8 mouse cellular contexts compared by ENCODE assay signal in genomic region chr14:111674664-111675147, GRCm38 (mm10). TPM values are rescaled to one million over a fixed set of nuclear protein-coding genes. Genes with fewer than 3 reads are reported as not detected.
DNase-seq lines count a peak whose midpoint lies in the region; ATAC-seq and TF ChIP-seq lines count a peak whose summit lies in the region.

Slitrk5 (plus strand) TSS chr14:111675097.

- peak within 1 kb of the TSS; percentile 97 for H3K27ac ChIP-seq in hindbrain, embryonic 10.5 days
- no peak within 1 kb of the TSS for H3K27ac ChIP-seq in liver, postnatal 0 days (ENCODE audit: low read depth)
- peak within 1 kb of the TSS; percentile 93 for H3K27ac ChIP-seq in olfactory bulb, adult 2 months (ENCODE audit: insufficient read depth, low read depth, low read length)

- peak; percentile 57 for ATAC-seq in liver, postnatal 0 days

- no peaks in the 10 kb centered on the region for H3K9me3 ChIP-seq in hindbrain, embryonic 10.5 days
- H3K9me3 ChIP-seq in liver, postnatal 0 days (ENCODE audit: low read length), result no peaks in the 10 kb centered on the region

- peak; percentile 65 to 88 for DNase-seq in adrenal gland, adult (ENCODE audit: inconsistent age in 2 of 2, low spot score in 1 of 2)
- DNase-seq in cerebellum, postnatal 25 days, result peak; percentile 96 to 97
- DNase-seq in frontal cortex, postnatal 14 days (ENCODE audit: low spot score in 2 of 2), result peak; percentile 89 to 94
- peak; percentile 91 for DNase-seq in hindbrain, embryonic 10.5 days (ENCODE audit: low spot score)
- peak; percentile 86 to 96 for DNase-seq in layer of hippocampus, adult 8-10 months (ENCODE audit: low spot score in 2 of 2)
- DNase-seq in liver, postnatal 0 days, result peak; percentile 78
- DNase-seq in thymus, postnatal 4 days, result peak; percentile 76

- peaks cover 17% of the 10 kb centered on the region for H3K27me3 ChIP-seq in hindbrain, embryonic 10.5 days (ENCODE audit: insufficient read depth, poor library complexity, severe bottlenecking)
- peaks cover 48% of the 10 kb centered on the region for H3K27me3 ChIP-seq in liver, postnatal 0 days (ENCODE audit: insufficient read depth, low read length)

- peak within 1 kb of the TSS; percentile 82 for H3K4me3 ChIP-seq in hindbrain, embryonic 10.5 days
- peak within 1 kb of the TSS; percentile 47 for H3K4me3 ChIP-seq in liver, postnatal 0 days (ENCODE audit: low read depth, low read length)
- peak within 1 kb of the TSS; percentile 88 for H3K4me3 ChIP-seq in olfactory bulb, adult 2 months (ENCODE audit: insufficient read depth, low read depth, low read length)

- TF ChIP-seq POLR2A in olfactory bulb, adult 2 months (IDR thresholded peaks at IDR 0.05; ENCODE audit: insufficient read depth, low read depth, low read length), result no peak; the same call in 1 of the 2 replicates

- peaks cover 8% of the 10 kb centered on the region for H3K36me3 ChIP-seq in hindbrain, embryonic 10.5 days
- H3K36me3 ChIP-seq in liver, postnatal 0 days (replicated peaks; ENCODE audit: insufficient read depth, low read length), result no peaks in the 10 kb centered on the region

- peak within 1 kb of the TSS; percentile 34; the same call in 1 of the 2 replicates for H3K9ac ChIP-seq in liver, postnatal 0 days (replicated peaks)

- peak; percentile 78 for TF ChIP-seq CTCF in liver, postnatal 0 days (IDR thresholded peaks at IDR 0.05; ENCODE audit: low read depth)
- peak; percentile 93 for TF ChIP-seq CTCF in olfactory bulb, adult 2 months (IDR thresholded peaks at IDR 0.05; ENCODE audit: insufficient read depth, low read depth, low read length)

- TF ChIP-seq EP300 in liver, postnatal 0 days (IDR thresholded peaks at IDR 0.05; ENCODE audit: low read depth), result no peak

- H3K4me1 ChIP-seq in hindbrain, embryonic 10.5 days (replicated peaks), result peaks cover 12% of the 10 kb centered on the region
- H3K4me1 ChIP-seq in liver, postnatal 0 days (ENCODE audit: insufficient read depth), result peaks cover 10% of the 10 kb centered on the region
- peaks cover 6% of the 10 kb centered on the region; the same call in 1 of the 2 replicates for H3K4me1 ChIP-seq in olfactory bulb, adult 2 months (ENCODE audit: control insufficient read depth, insufficient read depth, low read length)

- WGBS in hindbrain, embryonic 10.5 days, result 0% methylated on average over 22 of the region's 22 CpGs
- WGBS in liver, postnatal 0 days (ENCODE audit: insufficient replicate concordance), result 3% methylated on average over 22 of the region's 22 CpGs
- WGBS in olfactory bulb, adult 2 months, result under 1% methylated on average over 22 of the region's 22 CpGs

- peak within 1 kb of the TSS; percentile 83 for H3K4me2 ChIP-seq in liver, postnatal 0 days (ENCODE audit: low read depth, low read length)

RNA-seq across cellular contexts. Expression of gene Slitrk5, which starts in this region (rescaled TPM):
- polyA plus RNA-seq in hindbrain, embryonic 10.5 days (2016; fragmentation: Nextera tagmentation; extraction: Ambion mirVana), result 13.4 and 16.1 TPM in 2 replicates
- total RNA-seq in layer of hippocampus, adult 8-10 months (2022), result 10 to 100 TPM; 86.0 to 92.8 (median 88.5) TPM
- not detected in 2 replicates for polyA plus RNA-seq in liver, postnatal 0 days (2015; fragmentation: Nextera tagmentation; extraction: Ambion mirVana)
- not detected in 2 replicates for polyA plus RNA-seq in olfactory bulb, adult 2 months (2012; ENCODE audit: insufficient read depth, insufficient read length, low replicate concordance, missing spikeins)

Comparison
In these comparisons a context has a peak if more than half of its experiments do, and no peak if none do; other contexts are left out.
1. RNA of gene Slitrk5 (polyA plus RNA-seq): not detected in olfactory bulb, adult 2 months and 13.4 to 16.1 TPM in hindbrain, embryonic 10.5 days; not detected in liver, postnatal 0 days; every median in the first group is over 10 times any median in the second.
2. Peak in DNase-seq, ATAC-seq, H3K4me3 ChIP-seq, H3K9ac ChIP-seq and H3K4me2 ChIP-seq in liver, postnatal 0 days; RNA of the gene not detected or under 1 TPM.
3. Peak in every context shown above with its lines, with median percentiles within 50 percentile points of each other: DNase-seq and H3K4me3 ChIP-seq.